Comparison of ENCODE assay signal across 21 mouse cellular contexts in the genomic region with DNA sequence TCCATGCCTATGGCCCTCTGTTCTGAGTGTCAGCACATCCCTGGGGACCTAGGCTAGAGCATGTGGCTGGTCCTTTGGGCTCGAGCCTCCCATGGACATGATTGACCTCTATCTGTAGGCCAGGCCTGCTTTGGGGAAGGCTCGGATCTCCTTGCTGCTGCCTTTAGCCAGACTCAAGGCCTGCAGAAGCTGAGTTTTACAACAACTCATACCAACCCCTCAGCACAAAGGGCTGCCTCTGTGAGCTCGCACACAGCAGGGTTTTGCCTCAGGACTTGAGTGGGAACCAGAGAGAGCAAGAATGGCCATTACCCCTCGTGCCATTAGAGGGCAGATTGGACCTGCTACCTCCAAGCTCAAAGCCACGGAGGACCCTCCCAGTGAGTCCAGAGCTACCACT. TPM values are rescaled to one million over a fixed set of nuclear protein-coding genes. Genes with fewer than 3 reads are reported as not detected.
DNase-seq lines count a peak whose midpoint lies in the region; ATAC-seq and TF ChIP-seq lines count a peak whose summit lies in the region.
"Had no signal": no experiment of that assay in that cellular context is flagged by ENCODE, and none has a peak within 500 bp of the region (broad histone marks: within the 10 kb centered on the region; RNA-seq: fewer than 3 reads in every experiment).

No protein-coding gene starts in this region.

- WGBS in stomach, postnatal 0 days, result 87% methylated on average over 5 of the region's 5 CpGs

- no peak overlapping the region for H3K4me2 ChIP-seq in stomach, postnatal 0 days (replicated peaks; ENCODE audit: low read depth)
- H3K4me2 ChIP-seq: heart, embryonic 15.5 days; hindbrain, embryonic 12.5 days had no signal

- no peak overlapping the region for H3K4me3 ChIP-seq in ES-Bruce4 (ENCODE audit: low read depth, low read length)
- no peak overlapping the region for H3K4me3 ChIP-seq in stomach, postnatal 0 days (ENCODE audit: low read depth, low read length)
- H3K4me3 ChIP-seq: embryonic facial prominence, embryonic 10.5 days; forebrain, embryonic 10.5 days; gastrocnemius, adult 2 months; heart, embryonic 15.5 days; hindbrain, embryonic 12.5 days had no signal

- H3K36me3 ChIP-seq in ES-Bruce4 (ENCODE audit: control insufficient read depth, insufficient read depth, low read length, poor library complexity, severe bottlenecking), result peaks cover 6% of the 10 kb centered on the region; the same call in 1 of the 2 replicates
- peaks cover 8% of the 10 kb centered on the region for H3K36me3 ChIP-seq in stomach, postnatal 0 days (ENCODE audit: control insufficient read depth, insufficient read depth, low read length)

- no peak for TF ChIP-seq EP300 in ES-Bruce4 (IDR thresholded peaks at IDR 0.05; ENCODE audit: insufficient read depth, low read depth, low read length)
- TF ChIP-seq EP300 in stomach, postnatal 0 days (optimal IDR thresholded peaks at IDR 0.05), result no peak

- TF ChIP-seq CTCF in ES-Bruce4 (IDR thresholded peaks at IDR 0.05; ENCODE audit: low read depth, low read length), result peak; percentile 38
- 0 out of 2 replicates have a peak, but pooled peaks have one; percentile 3 for TF ChIP-seq CTCF in stomach, postnatal 0 days (IDR thresholded peaks at IDR 0.05; ENCODE audit: low read depth)

- peak; percentile 52 for DNase-seq in heart, postnatal 4 days
- DNase-seq in heart, postnatal 14 days, result no peak
- peak; percentile 38 for DNase-seq in ES-CJ7 (ENCODE audit: low read depth, low spot score)
- DNase-seq in stomach, postnatal 0 days (ENCODE audit: low spot score), result no peak
- DNase-seq: adrenal gland, adult 2 months; adrenal gland, postnatal 25 days; cerebellum, adult 2 months; cerebellum, postnatal 10 days; gastrocnemius, adult 2 months; heart, postnatal 36 days had no signal

- no peak for TF ChIP-seq POLR2A in ES-Bruce4 (IDR thresholded peaks at IDR 0.05; ENCODE audit: insufficient read depth, low read length)

- ATAC-seq in stomach, postnatal 0 days (ENCODE audit: low FRiP score, low TSS enrichment), result no peak
- ATAC-seq in erythroid progenitor cell, adult 5-6 weeks (replicated peaks; ENCODE audit: low FRiP score, poor library complexity, severe bottlenecking), result no peak
- ATAC-seq: forebrain, embryonic 14.5 days; hindbrain, embryonic 16.5 days; inflammation-experienced regulatory T-cells, adult 6 months; intestine, postnatal 0 days; Patski had no signal

- intact Hi-C loops in heart, postnatal 14 days (cut with DNase I), result loop anchor here (5.0 kb wide), 1 partner anchor 47 kb away; no protein-coding TSS in a partner anchor

- H3K9me3 ChIP-seq in ES-Bruce4 (replicated peaks; ENCODE audit: control insufficient read depth, insufficient read depth, low read length, poor library complexity, severe bottlenecking), result no peaks in the 10 kb centered on the region
- no peaks in the 10 kb centered on the region for H3K9me3 ChIP-seq in stomach, postnatal 0 days (ENCODE audit: control insufficient read depth, low read length)
- H3K9me3 ChIP-seq: embryonic facial prominence, embryonic 10.5 days; forebrain, embryonic 10.5 days; heart, embryonic 15.5 days; hindbrain, embryonic 12.5 days had no signal

- peaks cover 9% of the 10 kb centered on the region for H3K4me1 ChIP-seq in ES-Bruce4 (ENCODE audit: control insufficient read depth, insufficient read depth, low read length)
- H3K4me1 ChIP-seq in stomach, postnatal 0 days (replicated peaks; ENCODE audit: control insufficient read depth, insufficient read depth), result no peaks in the 10 kb centered on the region

- H3K27me3 ChIP-seq in ES-Bruce4 (ENCODE audit: control insufficient read depth, insufficient read depth, low read length, poor library complexity, severe bottlenecking), result no peaks in the 10 kb centered on the region
- H3K27me3 ChIP-seq in stomach, postnatal 0 days (ENCODE audit: control insufficient read depth, insufficient read depth, low read length), result no peaks in the 10 kb centered on the region
- H3K27me3 ChIP-seq: heart, embryonic 15.5 days; hindbrain, embryonic 12.5 days; Patski had no signal

- no peak overlapping the region for H3K27ac ChIP-seq in ES-Bruce4 (ENCODE audit: insufficient read depth, low read length)
- no peak overlapping the region for H3K27ac ChIP-seq in stomach, postnatal 0 days (replicated peaks)
- H3K27ac ChIP-seq: embryonic facial prominence, embryonic 10.5 days; forebrain, embryonic 10.5 days; gastrocnemius, adult 2 months; heart, embryonic 15.5 days; hindbrain, embryonic 12.5 days had no signal

- H3K9ac ChIP-seq in ES-Bruce4 (ENCODE audit: low read depth, poor library complexity, severe bottlenecking), result no peak overlapping the region
- no peak overlapping the region for H3K9ac ChIP-seq in stomach, postnatal 0 days (ENCODE audit: low read length)
- H3K9ac ChIP-seq: heart, embryonic 15.5 days; hindbrain, embryonic 12.5 days had no signal

RNA-seq across cellular contexts. Expression of a gene that starts 27.4 kb away (rescaled TPM):
- 10 to 100 TPM; 47.0 to 48.7 TPM for total RNA-seq in heart, postnatal 4 days (2021)
- 10 to 100 TPM; 33.9 to 37.5 TPM for total RNA-seq in heart, postnatal 14 days (2021)
- polyA plus RNA-seq in ES-Bruce4 (2011; ENCODE audit: insufficient read depth, insufficient read length, low read depth, missing spikeins), result 41.7 and 41.9 TPM in 2 replicates
- polyA plus RNA-seq in stomach, postnatal 0 days (2015; fragmentation: Nextera tagmentation; extraction: Ambion mirVana), result 20.7 and 21.7 TPM in 2 replicates
- total RNA-seq in erythroid progenitor cell, adult 5-6 weeks (2015; ENCODE audit: low replicate concordance), result 14.1 and 26.4 TPM in 2 replicates
- 22.3 and 34.3 TPM in 2 replicates for total RNA-seq in erythroid progenitor cell, adult 5-6 weeks (2017; ENCODE audit: low replicate concordance)

RNA-seq across cellular contexts. Expression of a gene that starts 53.2 kb away (rescaled TPM):
- 1,000 to 10,000 TPM; 5,023 to 5,799 TPM for total RNA-seq in heart, postnatal 4 days (2021)
- 1,000 to 10,000 TPM; 9,386 to 9,784 TPM for total RNA-seq in heart, postnatal 14 days (2021)
- 165 and 177 TPM in 2 replicates for polyA plus RNA-seq in ES-Bruce4 (2011; ENCODE audit: insufficient read depth, insufficient read length, low read depth, missing spikeins)
- 24.0 and 27.0 TPM in 2 replicates for polyA plus RNA-seq in stomach, postnatal 0 days (2015; fragmentation: Nextera tagmentation; extraction: Ambion mirVana)
- 73.2 and 84.3 TPM in 2 replicates for total RNA-seq in erythroid progenitor cell, adult 5-6 weeks (2015; ENCODE audit: low replicate concordance)
- total RNA-seq in erythroid progenitor cell, adult 5-6 weeks (2017; ENCODE audit: low replicate concordance), result 106 and 160 TPM in 2 replicates

RNA-seq across cellular contexts. Expression of a gene that starts 57.2 kb away (rescaled TPM):
- total RNA-seq in heart, postnatal 4 days (2021), result 100 to 1,000 TPM; 138 to 141 TPM
- total RNA-seq in heart, postnatal 14 days (2021), result 100 to 1,000 TPM; 104 to 115 TPM
- 289 and 303 TPM in 2 replicates for polyA plus RNA-seq in ES-Bruce4 (2011; ENCODE audit: insufficient read depth, insufficient read length, low read depth, missing spikeins)
- polyA plus RNA-seq in stomach, postnatal 0 days (2015; fragmentation: Nextera tagmentation; extraction: Ambion mirVana), result 147 TPM in 2 replicates
- total RNA-seq in erythroid progenitor cell, adult 5-6 weeks (2015; ENCODE audit: low replicate concordance), result 115 and 159 TPM in 2 replicates
- 270 and 286 TPM in 2 replicates for total RNA-seq in erythroid progenitor cell, adult 5-6 weeks (2017; ENCODE audit: low replicate concordance)

Comparison
In these comparisons a context has a peak if more than half of its experiments do, and no peak if none do; other contexts are left out.
1. DNase-seq: peak in heart, postnatal 4 days (single experiment) and ES-CJ7 (single experiment); none in heart, postnatal 14 days (0 of 2) and stomach, postnatal 0 days (single experiment).
2. RNA of a gene that starts 53.2 kb away (total RNA-seq): 9,386 to 9,784 TPM in heart, postnatal 14 days and 5,023 to 5,799 TPM in heart, postnatal 4 days; 73.2 to 160 TPM in erythroid progenitor cell, adult 5-6 weeks; every median in the first group is over 10 times any median in the second.